Mouse (Mus musculus) limb, embryonic 13.5 days (tissue): Measurements from ENCODE around the gene H2-M11. TPM values are rescaled to one million over a fixed set of nuclear protein-coding genes. Genes with fewer than 3 reads are reported as not detected.

Experiments used
- ATAC-seq: fragments of 200-750 bp; cut with Nextera tagmentation; 2 replicates; pipeline ENCODE4 v1.8.0; 2017; ENCODE audit warnings: low read depth, moderate number of reproducible peaks, moderate TSS enrichment; ENCODE audit not compliant: low FRiP score
- H3K27ac ChIP-seq: fragments of 300-500 bp; sonication (generic); 2 replicates; pipeline ENCODE4 v1.5.1; 2015; ENCODE audit warnings: inconsistent platforms, mild to moderate bottlenecking, moderate library complexity
- H3K27me3 ChIP-seq: fragments of 300-500 bp; sonication (generic); 2 replicates; pipeline ENCODE4 v1.6.1; 2015; ENCODE audit warnings: mild to moderate bottlenecking, inconsistent platforms
- H3K36me3 ChIP-seq: fragments of 300-500 bp; sonication (generic); 2 replicates; pipeline ENCODE4 v1.6.1; 2015; ENCODE audit warnings: inconsistent platforms, mild to moderate bottlenecking, moderate library complexity
- H3K4me1 ChIP-seq: fragments of 300-500 bp; sonication (generic); 2 replicates; pipeline ENCODE4 v1.6.1; 2015; ENCODE audit warnings: inconsistent platforms
- H3K4me2 ChIP-seq: fragments of 300-500 bp; sonication (generic); replicated peaks from 2 replicates; pipeline ENCODE4 v1.6.1; 2015; ENCODE audit warnings: inconsistent platforms, mild to moderate bottlenecking, moderate library complexity
- H3K4me3 ChIP-seq: fragments of 300-500 bp; sonication (generic); 2 replicates; pipeline ENCODE4 v1.5.1; 2015; ENCODE audit warnings: moderate library complexity, mild to moderate bottlenecking, inconsistent platforms
- H3K9ac ChIP-seq: fragments of 300-500 bp; sonication (generic); 2 replicates; pipeline ENCODE4 v1.6.1; 2015; ENCODE audit warnings: mild to moderate bottlenecking, inconsistent platforms
- H3K9me3 ChIP-seq: fragments of 300-500 bp; sonication (generic); 2 replicates; pipeline ENCODE4 v1.6.1; 2016; ENCODE audit warnings: inconsistent platforms
- WGBS: fragments of 180-500 bp; shearing (Covaris S2); methylation state at CpG from one replicate; pipeline ENCODE4 v1.1.7; 2015; 5-methylcytosine and 5-hydroxymethylcytosine counted together
- polyA plus RNA-seq: library from polyadenylated mRNA; unstranded; fragments of >200 nt; fragmentation: Nextera tagmentation; extraction: Ambion mirVana; gene quantifications from 2 replicates; pipeline ENCODE4 v1.2.1, GENCODE M21; 2015

H2-M11 gene
- polyA plus RNA-seq = not detected in 2 replicates

DNA sequence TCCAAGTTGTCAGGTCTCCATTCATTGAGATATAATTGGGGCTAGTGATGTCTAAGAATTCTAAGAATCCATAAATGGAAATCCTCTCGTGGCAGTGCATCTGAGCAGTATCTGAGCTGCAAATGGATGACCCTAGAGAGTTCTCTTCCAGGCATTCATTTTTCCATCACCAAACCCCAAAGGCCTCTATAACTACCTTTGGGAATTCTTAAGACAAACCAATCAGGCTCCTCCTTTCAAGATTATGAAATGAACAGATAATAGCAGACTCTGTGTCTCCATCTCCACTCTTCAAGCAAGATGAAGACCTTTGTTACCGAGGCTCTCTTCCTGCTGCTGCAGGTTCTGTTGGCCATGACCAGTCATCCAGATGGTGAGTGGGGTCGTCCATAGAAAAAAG lies at the start of gene H2-M11:
Gene H2-M11, plus strand, starts transcription at position 301 of the 400 bp plus-strand sequence.
- no peak within 1 kb of the TSS for H3K27ac ChIP-seq
- H3K4me3 ChIP-seq = no peak within 1 kb of the TSS
- H3K9me3 ChIP-seq = no peaks in the 10 kb centered on the region
- H3K9ac ChIP-seq = no peak within 1 kb of the TSS
- ATAC-seq = no peak
- no peaks in the 10 kb centered on the region for H3K4me1 ChIP-seq
- 61% methylated on average over 3 of the region's 3 CpGs for WGBS
- H3K27me3 ChIP-seq = no peaks in the 10 kb centered on the region
- H3K36me3 ChIP-seq = no peaks in the 10 kb centered on the region
- H3K4me2 ChIP-seq = no peak within 1 kb of the TSS

DNA sequence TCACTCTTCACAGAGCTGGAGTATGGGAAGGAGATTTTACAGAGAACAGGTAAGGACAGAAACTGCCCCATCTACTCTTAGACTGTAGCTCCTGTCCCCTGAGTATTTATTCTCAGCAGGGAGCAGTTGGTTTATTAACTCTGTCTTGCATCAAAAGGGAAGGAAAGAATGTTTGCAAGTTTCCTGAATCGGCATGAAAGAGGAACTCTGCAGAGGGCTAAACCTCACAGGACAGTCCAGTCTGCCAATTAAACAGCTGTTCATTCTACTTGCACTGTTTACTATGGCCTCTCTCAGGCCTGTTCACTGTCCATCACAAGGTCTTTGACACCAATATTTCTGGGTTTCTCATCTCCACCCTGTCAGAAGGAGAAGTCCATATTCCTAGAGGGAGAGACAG lies 46.4 kb upstream of the H2-M11 start:
- Histone ChIP-seq H3K9ac (no peak overlapping the region), H3K4me3 (no peak overlapping the region), H3K27ac (no peak overlapping the region), H3K36me3 (no peaks in the 10 kb centered on the region), H3K4me2 (no peak overlapping the region), H3K27me3 (no peaks in the 10 kb centered on the region), H3K9me3 (no peaks in the 10 kb centered on the region), H3K4me1 (no peaks in the 10 kb centered on the region)
- 37% methylated on average over 1 of the region's 1 CpGs for WGBS
- no peak for ATAC-seq

DNA sequence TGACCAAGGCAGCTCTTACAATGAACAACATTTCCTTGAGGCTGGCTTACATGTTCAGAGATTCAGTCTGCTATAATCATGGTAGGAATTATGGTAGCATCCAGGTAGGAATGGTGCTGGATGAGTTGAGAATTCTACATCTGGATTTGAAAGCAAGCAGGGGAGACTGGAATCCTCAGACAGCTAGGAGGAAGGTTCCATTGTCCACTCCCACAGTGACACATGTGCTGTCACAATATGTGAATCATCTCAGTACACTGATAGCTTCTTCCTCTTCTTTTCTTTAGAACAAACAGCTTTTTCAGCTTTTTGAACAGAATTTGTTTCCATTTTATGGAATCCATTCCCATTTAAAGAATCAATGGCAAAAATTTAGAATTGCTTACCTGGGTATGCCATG lies 43.0 kb upstream of the H2-M11 start:
- no peak for ATAC-seq
- H3K4me3 ChIP-seq = no peak overlapping the region
- H3K4me1 ChIP-seq = no peaks in the 10 kb centered on the region

More for the DNA sequence above, 43.0 kb upstream of the H2-M11 start:
- Histone ChIP-seq H3K27ac (no peak overlapping the region), H3K4me2 (no peak overlapping the region), H3K27me3 (no peaks in the 10 kb centered on the region), H3K9ac (no peak overlapping the region), H3K9me3 (no peaks in the 10 kb centered on the region), H3K36me3 (no peaks in the 10 kb centered on the region)

Other genes with a start within 250 kb of the H2-M11 start
- not detected in 2 replicates for gene H2-M10.1, start 220.9 kb upstream of the H2-M11 start, polyA plus RNA-seq
- not detected in 2 replicates for gene H2-M10.3, start 178.7 kb upstream of the H2-M11 start, polyA plus RNA-seq
- gene H2-M10.4, start 84.7 kb upstream of the H2-M11 start, polyA plus RNA-seq = not detected in 2 replicates
- gene H2-M9, start 95.6 kb downstream of the H2-M11 start, polyA plus RNA-seq = not detected in 2 replicates
- not detected in 2 replicates for gene H2-M1, start 125.1 kb downstream of the H2-M11 start, polyA plus RNA-seq
- gene H2-M10.5, start 225.8 kb downstream of the H2-M11 start, polyA plus RNA-seq = not detected in 2 replicates